Mouse (Mus musculus) heart, adult 2 months (tissue): ENCODE data around the gene Brd2. TPM values are rescaled to one million over a fixed set of nuclear protein-coding genes. Genes with fewer than 3 reads are reported as not detected.

ENCODE experiments used
- DNase-seq, 2 experiments: peaks; one replicate each; pipeline ENCODE4 v3.0.0; 2021
- H3K27ac ChIP-seq: fragments of 200-600 bp; 2 replicates; pipeline ENCODE4 v1.8.1; 2022
- H3K27me3 ChIP-seq: fragments of 200-500 bp; 2 replicates; pipeline ENCODE4 v1.6.1; 2012; ENCODE audit warnings: mild to moderate bottlenecking, low read length, inconsistent platforms, mixed read lengths; ENCODE audit not compliant: control insufficient read depth, insufficient read depth
- H3K36me3 ChIP-seq: fragments of 200-500 bp; 2 replicates; pipeline ENCODE4 v1.6.1; 2012; ENCODE audit warnings: low read length, inconsistent platforms; ENCODE audit not compliant: control insufficient read depth, insufficient read depth
- H3K4me1 ChIP-seq: fragments of 200-500 bp; 2 replicates; pipeline ENCODE4 v1.6.1; 2011; ENCODE audit warnings: low read length; ENCODE audit not compliant: control insufficient read depth, insufficient read depth
- H3K4me3 ChIP-seq: fragments of 200-600 bp; 2 replicates; pipeline ENCODE4 v1.8.1; 2022
- H3K79me2 ChIP-seq: fragments of 200-500 bp; replicated peaks from 2 replicates; pipeline ENCODE4 v1.6.1; 2012; ENCODE audit warnings: mild to moderate bottlenecking, inconsistent platforms, low read length, moderate library complexity, mixed read lengths; ENCODE audit not compliant: control insufficient read depth, insufficient read depth
- H3K9ac ChIP-seq: fragments of 200-500 bp; 2 replicates; pipeline ENCODE4 v1.6.1; 2012; ENCODE audit warnings: low read depth, mild to moderate bottlenecking, control low read depth, inconsistent platforms, low read length, mixed read lengths
- CTCF ChIP-seq: fragments of 200-600 bp; IDR thresholded peaks from 2 replicates; pipeline ENCODE4 v1.8.1; 2022; ENCODE audit warnings: antibody characterized with exemption, mild to moderate bottlenecking, moderate library complexity
- EP300 ChIP-seq: fragments of 200-500 bp; IDR thresholded peaks from 2 replicates; pipeline ENCODE4 v1.6.1; 2011; ENCODE audit warnings: low read depth, low read length, control low read depth; ENCODE audit not compliant: insufficient read depth
- POLR2A ChIP-seq: fragments of 200-500 bp; IDR thresholded peaks from 2 replicates; pipeline ENCODE4 v1.6.1; 2011; ENCODE audit warnings: mild to moderate bottlenecking, low read depth, low read length, control low read depth; ENCODE audit not compliant: insufficient read depth
- WGBS: fragments of 180-500 bp; shearing (Covaris S2); methylation state at CpG from one replicate; pipeline ENCODE4 v1.1.7; 2018; 5-methylcytosine and 5-hydroxymethylcytosine counted together
- intact Hi-C: fragments of 180-260 bp; cut with DNase I; formaldehyde crosslinking; loops from one replicate; pipeline ENCODE4 v1.15.1; 2025
- long read RNA-seq: library from polyadenylated mRNA; stranded (forward); transcript quantifications from one replicate; pipeline ENCODE4 v2.0.0, GENCODE M21; 2021
- polyA plus RNA-seq: library from polyadenylated mRNA; depleted of rRNA; stranded (reverse); fragments of >200 nt; gene quantifications from 2 replicates; pipeline ENCODE4 v1.2.3, GENCODE M21; 2012; rRNA removed
- total RNA-seq, 2 experiments: library from RNA; stranded (reverse); gene quantifications; 2 replicates each; pipeline ENCODE4 v1.2.3; 2021

Gene Brd2
- total RNA-seq = 10 to 100 TPM; 67.6 to 71.1 TPM
- 78.9 and 118 TPM in 2 replicates for polyA plus RNA-seq
- long read RNA-seq, partial matches to known transcripts = 0 of 56 reads
- long read RNA-seq, other reads (novel, unspliced or antisense) = 56 of 56 reads

GRCm38 (mm10) chr17:34122188-34122984 lies at the start of gene Brd2:
Gene Brd2, minus strand, starts transcription at chr17:34122634.
- no peaks in the 10 kb centered on the region; the same call in 1 of the 2 replicates for H3K36me3 ChIP-seq
- H3K4me3 ChIP-seq = peak within 1 kb of the TSS; percentile 75
- 1% methylated on average over 75 of the region's 75 CpGs for WGBS
- peaks cover 2% of the 10 kb centered on the region for H3K79me2 ChIP-seq
- intact Hi-C loops = no loop called here
- no peaks in the 10 kb centered on the region for H3K27me3 ChIP-seq
- peaks cover 3% of the 10 kb centered on the region for H3K4me1 ChIP-seq
- H3K9ac ChIP-seq = peak within 1 kb of the TSS; percentile 99
- DNase-seq = peak; percentile 98 to 99
- TF ChIP-seq POLR2A (peak; percentile 71), EP300 (0 out of 2 replicates have a peak, but pooled peaks have one; percentile 39), CTCF (peak; percentile 43)
- peak within 1 kb of the TSS; percentile 98 for H3K27ac ChIP-seq

GRCm38 (mm10) chr17:34170877-34171498 lies 48.6 kb upstream of the Brd2 start:
- no peak overlapping the region for H3K9ac ChIP-seq

GRCm38 (mm10) chr17:34170487-34170876 lies 48.0 kb upstream of the Brd2 start:
- DNase-seq = no peak
- Histone ChIP-seq H3K4me1 (no peaks in the 10 kb centered on the region), H3K4me3 (no peak overlapping the region), H3K79me2 (no peaks in the 10 kb centered on the region), H3K9ac (no peak overlapping the region), H3K27ac (no peak overlapping the region), H3K27me3 (no peaks in the 10 kb centered on the region; the same call in 1 of the 2 replicates), H3K36me3 (no peaks in the 10 kb centered on the region)
- intact Hi-C loops = loop anchor here (1.0 to 2.0 kb wide), 4 partner anchors 34 to 178 kb away; no protein-coding TSS in a partner anchor
- TF ChIP-seq POLR2A = no peak
- 18% methylated on average over 4 of the region's 4 CpGs for WGBS

More at GRCm38 (mm10) chr17:34170877-34171498, 48.6 kb upstream of the Brd2 start:
- intact Hi-C loops = loop anchor here (1.0 to 2.0 kb wide), 4 partner anchors 33 to 178 kb away; no protein-coding TSS in a partner anchor
- DNase-seq = peak; percentile 80 to 84
- Histone ChIP-seq H3K4me1 (no peaks in the 10 kb centered on the region), H3K27ac (peak overlapping the region; percentile 5; the same call in 1 of the 2 replicates), H3K79me2 (no peaks in the 10 kb centered on the region), H3K4me3 (peak overlapping the region; percentile 37; the same call in 1 of the 2 replicates), H3K27me3 (no peaks in the 10 kb centered on the region), H3K36me3 (no peaks in the 10 kb centered on the region)
- WGBS = 21% methylated on average over 13 of the region's 13 CpGs
- TF ChIP-seq POLR2A (no peak), EP300 (no peak), CTCF (peak; percentile 85)

- Histone ChIP-seq H3K27me3 (no peaks in the 10 kb centered on the region; the same call in 1 of the 2 replicates), H3K9ac (no peak overlapping the region), H3K4me1 (no peaks in the 10 kb centered on the region), H3K36me3 (no peaks in the 10 kb centered on the region), H3K27ac (no peak overlapping the region), H3K79me2 (no peaks in the 10 kb centered on the region), H3K4me3 (no peak overlapping the region)
- peak in 1 of 2 experiments; percentile 32 for DNase-seq
- TF ChIP-seq POLR2A = no peak
- peak; percentile 83 for TF ChIP-seq CTCF
- TF ChIP-seq EP300 = peak; percentile 67; the same call in 1 of the 2 replicates
- intact Hi-C loops = loop anchor here (1.0 kb wide), 2 partner anchors 34 to 68 kb away; no protein-coding TSS in a partner anchor
- WGBS = 1% methylated on average over 2 of the region's 2 CpGs
Observed at GRCm38 (mm10) chr17:34169279-34169678, 46.8 kb upstream of the Brd2 start.

- no peaks in the 10 kb centered on the region for H3K4me1 ChIP-seq
- H3K27ac ChIP-seq = no peak overlapping the region
- no peaks in the 10 kb centered on the region for H3K36me3 ChIP-seq
- no peaks in the 10 kb centered on the region for H3K79me2 ChIP-seq
- intact Hi-C loops = no loop called here
- TF ChIP-seq POLR2A (no peak), EP300 (no peak), CTCF (peak; percentile 56)
- H3K9ac ChIP-seq = no peak overlapping the region
- no peak overlapping the region for H3K4me3 ChIP-seq
- DNase-seq = no peak
- no peaks in the 10 kb centered on the region; the same call in 1 of the 2 replicates for H3K27me3 ChIP-seq
- 56% methylated on average over 6 of the region's 6 CpGs for WGBS
Observed at GRCm38 (mm10) chr17:34165033-34165730, 42.7 kb upstream of the Brd2 start.
